Mouse (Mus musculus) small intestine, adult 2 months (tissue): ENCODE data around the gene Micu1.

ENCODE experiments used
- CTCF ChIP-seq: fragments of 200-500 bp; IDR thresholded peaks from 2 replicates; pipeline ENCODE4 v1.5.1; 2012; ENCODE audit warnings: low read depth, mild to moderate bottlenecking, control low read depth, inconsistent platforms, low read length, moderate library complexity, mixed read lengths; ENCODE audit not compliant: insufficient replicate concordance, insufficient read length; ENCODE audit errors: extremely low read depth
- POLR2A ChIP-seq: fragments of 200-500 bp; IDR thresholded peaks from 2 replicates; pipeline ENCODE4 v1.6.1; 2012; ENCODE audit warnings: low read depth, mild to moderate bottlenecking, control low read depth, inconsistent platforms, low read length, moderate library complexity

- TF ChIP-seq CTCF (no peak), POLR2A (no peak)
These were observed 107.8 kb downstream of the Micu1 start for GRCm38 (mm10) chr10:59809991-59810574.
